Mouse (Mus musculus) limb, embryonic 12.5 days (tissue): ENCODE data around the gene Sh3bp5. TPM values are rescaled to one million over a fixed set of nuclear protein-coding genes. Genes with fewer than 3 reads are reported as not detected.

Source experiments
- ATAC-seq: fragments of 200-750 bp; cut with Nextera tagmentation; 2 replicates; pipeline ENCODE4 v1.8.0; 2017; ENCODE audit warnings: low read depth, moderate TSS enrichment; ENCODE audit not compliant: insufficient number of reproducible peaks, insufficient read depth, low FRiP score, low TSS enrichment
- H3K27ac ChIP-seq: fragments of 300-500 bp; sonication (generic); 2 replicates; pipeline ENCODE4 v1.5.1; 2016; ENCODE audit warnings: mild to moderate bottlenecking, moderate library complexity
- H3K27me3 ChIP-seq: fragments of 300-500 bp; sonication (generic); 2 replicates; pipeline ENCODE4 v1.6.1; 2016; ENCODE audit warnings: mild to moderate bottlenecking, moderate library complexity
- H3K36me3 ChIP-seq: fragments of 300-500 bp; sonication (generic); 2 replicates; pipeline ENCODE4 v1.6.1; 2016; ENCODE audit warnings: mild to moderate bottlenecking, moderate library complexity
- H3K4me1 ChIP-seq: fragments of 300-500 bp; sonication (generic); replicated peaks from 2 replicates; pipeline ENCODE4 v1.6.1; 2016
- H3K4me2 ChIP-seq: fragments of 300-500 bp; sonication (generic); 2 replicates; pipeline ENCODE4 v1.6.1; 2016; ENCODE audit warnings: mild to moderate bottlenecking, moderate library complexity
- H3K4me3 ChIP-seq: fragments of 300-500 bp; sonication (generic); replicated peaks from 2 replicates; pipeline ENCODE4 v1.5.1; 2016; ENCODE audit warnings: mild to moderate bottlenecking
- H3K9ac ChIP-seq: fragments of 300-500 bp; sonication (generic); replicated peaks from 2 replicates; pipeline ENCODE4 v1.6.1; 2016; ENCODE audit warnings: mild to moderate bottlenecking, moderate library complexity
- H3K9me3 ChIP-seq: fragments of 300-500 bp; sonication (generic); 2 replicates; pipeline ENCODE4 v1.6.1; 2016; ENCODE audit warnings: mild to moderate bottlenecking, moderate library complexity
- WGBS: fragments of 180-500 bp; shearing (Covaris S2); methylation state at CpG from one replicate; pipeline ENCODE4 v1.1.7; 2016; 5-methylcytosine and 5-hydroxymethylcytosine counted together
- polyA plus RNA-seq: library from polyadenylated mRNA; unstranded; fragments of >200 nt; fragmentation: Nextera tagmentation; extraction: Ambion mirVana; gene quantifications from 2 replicates; pipeline ENCODE4 v1.2.1, GENCODE M21; 2016

The Sh3bp5 gene
- polyA plus RNA-seq, 1 experiment from 2014 or later, result 41.9 TPM

DNA sequence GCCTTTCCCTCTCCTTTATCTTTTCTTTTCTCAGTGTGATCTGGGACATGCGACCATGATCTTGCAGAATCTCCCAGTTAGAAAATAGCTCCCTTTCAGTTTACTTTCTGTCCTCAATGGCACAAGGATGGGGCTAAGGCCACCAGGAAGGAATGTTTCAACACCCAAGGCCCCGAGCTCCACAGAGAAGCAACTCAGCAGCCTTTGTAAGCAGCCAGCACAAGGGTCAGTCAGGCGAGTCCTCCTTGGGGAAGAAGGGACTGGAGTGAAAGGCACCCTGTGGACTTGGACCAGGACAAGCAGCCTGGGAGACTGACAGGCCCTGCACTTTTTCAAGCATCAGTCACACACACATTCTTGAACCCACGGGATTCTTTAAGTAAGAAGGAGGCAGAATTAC lies 16.6 kb downstream of the Sh3bp5 start:
- H3K4me2 ChIP-seq, result no peak overlapping the region
- ATAC-seq, result no peak
- peaks cover 28% of the 10 kb centered on the region for H3K36me3 ChIP-seq
- no peaks in the 10 kb centered on the region for H3K9me3 ChIP-seq
- no peak overlapping the region for H3K9ac ChIP-seq
- peaks cover 37% of the 10 kb centered on the region for H3K4me1 ChIP-seq
- H3K27ac ChIP-seq, result no peak overlapping the region
- no peak overlapping the region for H3K4me3 ChIP-seq
- 65% methylated on average over 4 of the region's 4 CpGs for WGBS
- H3K27me3 ChIP-seq, result no peaks in the 10 kb centered on the region

DNA sequence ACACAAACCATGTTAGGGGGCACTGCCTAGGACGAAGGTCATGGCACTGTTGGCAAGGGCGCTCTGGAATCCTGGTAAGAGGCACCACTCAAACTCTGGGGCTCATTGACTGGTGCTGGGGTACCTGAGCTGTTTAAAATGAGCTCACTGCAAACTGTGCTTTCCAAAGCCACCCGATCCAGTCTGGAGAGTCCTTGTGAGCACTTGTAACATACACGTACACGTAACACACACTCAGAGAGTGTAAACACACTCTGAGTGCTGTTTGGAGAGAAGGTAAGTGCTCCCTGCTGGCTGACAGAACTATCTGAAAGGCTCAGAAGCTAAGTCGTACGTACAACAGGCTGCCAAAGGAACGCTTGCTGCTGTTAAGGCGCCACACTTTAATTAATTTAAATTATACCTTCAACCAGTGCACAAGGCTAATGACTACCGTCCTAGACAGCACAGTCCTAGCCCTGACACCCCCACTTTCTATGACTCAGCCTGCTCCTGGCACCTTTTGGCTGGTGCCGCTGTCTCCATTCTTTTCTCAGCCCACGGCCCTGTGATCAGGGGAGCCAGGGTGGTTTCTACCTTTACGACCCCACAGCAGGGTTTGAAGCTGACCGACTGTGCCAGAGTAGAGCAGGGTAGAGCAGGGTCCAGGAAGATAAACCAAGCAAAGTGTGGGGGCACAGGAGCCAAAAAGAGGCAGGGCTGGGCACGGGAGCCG lies 18.9 kb downstream of the Sh3bp5 start:
- H3K27ac ChIP-seq, result peak overlapping the region; percentile 31; the same call in 1 of the 2 replicates
- no peaks in the 10 kb centered on the region for H3K9me3 ChIP-seq
- H3K4me1 ChIP-seq, result peaks cover 49% of the 10 kb centered on the region
- no peaks in the 10 kb centered on the region for H3K27me3 ChIP-seq
- H3K36me3 ChIP-seq, result peaks cover 17% of the 10 kb centered on the region
- no peak for ATAC-seq
- H3K9ac ChIP-seq, result no peak overlapping the region
- no peak overlapping the region for H3K4me2 ChIP-seq
- no peak overlapping the region for H3K4me3 ChIP-seq
- WGBS, result 66% methylated on average over 16 of the region's 16 CpGs

DNA sequence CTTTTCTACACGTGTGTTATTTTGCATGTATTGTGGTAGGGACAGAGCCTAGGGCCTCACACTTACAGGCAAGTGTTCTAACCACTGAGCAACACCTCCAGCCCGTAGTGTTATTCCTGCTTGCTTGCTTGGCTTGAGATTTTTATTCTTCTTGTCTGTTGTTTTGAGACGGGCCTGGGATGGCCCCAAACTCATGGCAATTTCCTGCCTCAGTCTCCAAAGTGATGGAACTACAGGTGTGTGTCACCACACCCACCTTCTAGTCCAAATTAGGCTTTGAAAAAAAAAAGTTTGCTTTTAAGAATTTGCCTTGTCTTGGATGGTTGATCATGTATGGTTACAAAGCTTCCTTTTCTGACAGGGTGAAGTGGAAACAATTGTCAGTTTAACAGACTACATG lies 19.5 kb downstream of the Sh3bp5 start:
- Histone ChIP-seq H3K36me3 (peaks cover 11% of the 10 kb centered on the region), H3K9ac (no peak overlapping the region), H3K4me2 (no peak overlapping the region), H3K27ac (no peak overlapping the region), H3K4me3 (no peak overlapping the region), H3K9me3 (no peaks in the 10 kb centered on the region), H3K4me1 (peaks cover 50% of the 10 kb centered on the region), H3K27me3 (no peaks in the 10 kb centered on the region)
- no peak for ATAC-seq
- 84% methylated on average over 3 of the region's 3 CpGs for WGBS

DNA sequence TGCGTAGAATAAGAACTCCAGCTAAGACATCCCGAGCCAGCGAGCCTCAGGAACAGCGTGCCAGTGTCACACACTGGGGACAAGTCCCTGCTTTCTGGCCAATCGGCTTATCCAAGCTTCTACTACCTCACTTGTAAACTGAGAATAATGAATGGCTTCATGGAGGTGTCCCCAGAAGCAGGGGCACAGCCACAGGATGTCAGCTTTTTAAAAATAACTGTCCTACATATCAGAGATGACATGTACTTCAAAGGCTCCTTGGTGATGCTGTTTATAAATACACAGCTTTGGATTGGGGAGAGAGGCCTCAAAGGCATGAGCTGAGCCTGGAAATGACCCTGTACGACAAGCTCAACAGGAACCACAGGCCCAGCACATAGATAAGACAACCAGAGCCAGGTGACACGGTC lies 20.9 kb downstream of the Sh3bp5 start:
- Histone ChIP-seq H3K9ac (no peak overlapping the region), H3K4me2 (no peak overlapping the region), H3K27ac (no peak overlapping the region), H3K4me1 (peaks cover 45% of the 10 kb centered on the region), H3K4me3 (no peak overlapping the region), H3K27me3 (no peaks in the 10 kb centered on the region), H3K9me3 (no peaks in the 10 kb centered on the region), H3K36me3 (peaks cover 25% of the 10 kb centered on the region)
- 50% methylated on average over 7 of the region's 7 CpGs for WGBS
- ATAC-seq, result no peak

DNA sequence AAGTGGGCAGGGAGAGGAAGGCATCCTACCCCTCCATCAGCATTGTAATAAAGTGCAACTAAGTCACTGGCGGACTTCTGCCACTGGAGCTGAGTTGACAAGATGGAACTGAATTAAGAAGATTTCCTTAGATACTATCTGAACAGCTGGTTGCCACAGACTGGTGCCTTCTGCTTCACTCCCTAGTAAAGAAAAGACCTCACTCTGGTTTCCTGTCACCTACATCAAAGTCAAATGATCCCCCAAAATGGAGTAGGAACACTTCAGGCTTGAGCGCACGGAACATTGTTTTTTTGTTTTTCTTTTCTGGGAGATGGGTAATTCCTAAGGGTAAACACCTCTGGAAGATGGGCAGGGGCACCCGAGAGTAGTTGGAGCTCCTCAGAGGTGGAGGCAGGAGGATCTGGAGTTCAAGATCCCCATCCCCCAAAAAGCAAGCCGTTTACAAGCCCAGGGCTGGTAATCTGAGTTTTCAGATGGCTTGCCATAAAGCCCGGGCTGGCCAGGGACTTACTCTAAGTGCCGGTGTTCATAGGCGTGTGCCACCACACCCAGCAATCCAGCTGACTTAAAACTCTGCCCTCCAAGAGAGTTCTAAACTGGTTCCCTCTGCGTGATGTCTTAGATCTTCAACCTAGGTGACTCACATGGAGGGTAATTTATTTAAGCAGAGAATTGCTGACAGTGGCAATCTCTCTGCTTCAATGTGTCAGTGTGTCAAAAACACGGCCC lies 21.5 kb downstream of the Sh3bp5 start:
- Histone ChIP-seq H3K27ac (peak overlapping the region; percentile 41; the same call in 1 of the 2 replicates), H3K4me1 (peaks cover 45% of the 10 kb centered on the region), H3K4me2 (no peak overlapping the region), H3K27me3 (no peaks in the 10 kb centered on the region), H3K9ac (no peak overlapping the region), H3K9me3 (no peaks in the 10 kb centered on the region), H3K4me3 (no peak overlapping the region), H3K36me3 (peaks cover 30% of the 10 kb centered on the region)
- WGBS, result 46% methylated on average over 10 of the region's 10 CpGs
- ATAC-seq, result no peak

DNA sequence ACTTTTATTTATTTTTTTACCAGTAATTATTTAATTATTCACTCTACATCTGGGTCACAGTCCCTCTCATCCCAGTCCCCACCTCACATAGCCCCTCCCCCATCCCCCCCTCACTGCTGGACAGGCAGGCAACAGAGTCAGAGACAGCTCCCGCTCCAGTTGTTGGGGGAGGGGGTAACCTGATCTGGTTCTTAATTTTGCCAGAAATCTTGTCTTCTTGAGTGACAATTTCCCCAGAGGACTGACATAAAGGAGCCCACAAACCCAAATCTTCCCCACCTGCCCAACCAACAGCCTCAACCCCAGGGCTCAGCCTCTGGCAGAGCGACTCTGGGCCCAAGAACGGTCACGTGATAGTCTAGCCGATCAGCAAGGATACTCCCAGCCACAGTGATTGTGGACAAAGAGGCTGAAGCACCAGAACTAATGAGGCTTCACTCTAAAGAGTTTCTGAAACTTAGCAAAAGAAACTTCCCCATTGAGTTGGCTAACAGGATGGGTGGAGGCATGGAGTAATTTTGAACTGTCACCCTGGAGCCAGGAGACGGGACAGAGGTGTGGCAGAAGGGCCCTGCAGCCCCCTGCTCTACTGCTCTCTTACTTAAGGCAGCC lies 22.3 kb downstream of the Sh3bp5 start:
- H3K4me3 ChIP-seq, result no peak overlapping the region
- peaks cover 43% of the 10 kb centered on the region for H3K4me1 ChIP-seq
- ATAC-seq, result no peak
- H3K27me3 ChIP-seq, result no peaks in the 10 kb centered on the region
- H3K36me3 ChIP-seq, result peaks cover 36% of the 10 kb centered on the region
- H3K27ac ChIP-seq, result 0 out of 2 replicates have a peak overlapping the region, but pooled peaks have one; percentile 5
- 68% methylated on average over 6 of the region's 6 CpGs for WGBS
- no peaks in the 10 kb centered on the region for H3K9me3 ChIP-seq
- no peak overlapping the region for H3K9ac ChIP-seq
- no peak overlapping the region for H3K4me2 ChIP-seq

DNA sequence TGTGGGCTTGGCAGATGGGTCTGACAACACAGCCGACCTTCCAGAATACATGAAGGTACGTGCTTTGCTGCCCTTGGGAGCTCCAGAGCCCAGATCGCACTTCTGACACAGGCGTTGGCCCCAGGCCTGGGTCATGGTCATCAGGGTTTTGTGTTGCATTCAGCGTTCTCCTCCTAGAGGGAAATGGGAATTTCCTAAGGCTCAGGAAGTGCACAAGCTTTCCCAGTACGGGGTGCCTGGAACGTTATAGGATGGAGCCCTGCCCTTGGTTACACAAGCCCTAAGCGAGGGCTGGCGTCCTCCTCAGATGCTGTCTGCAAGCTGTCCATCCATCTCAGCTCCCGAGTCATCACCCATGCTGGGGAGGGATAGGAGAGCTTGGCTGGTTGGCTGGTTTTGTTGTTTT lies 23.2 kb downstream of the Sh3bp5 start:
- Histone ChIP-seq H3K4me3 (no peak overlapping the region), H3K9ac (no peak overlapping the region), H3K4me1 (peaks cover 36% of the 10 kb centered on the region), H3K9me3 (no peaks in the 10 kb centered on the region), H3K27ac (no peak overlapping the region), H3K4me2 (no peak overlapping the region), H3K36me3 (peaks cover 37% of the 10 kb centered on the region), H3K27me3 (no peaks in the 10 kb centered on the region)
- 82% methylated on average over 10 of the region's 10 CpGs for WGBS
- no peak for ATAC-seq

DNA sequence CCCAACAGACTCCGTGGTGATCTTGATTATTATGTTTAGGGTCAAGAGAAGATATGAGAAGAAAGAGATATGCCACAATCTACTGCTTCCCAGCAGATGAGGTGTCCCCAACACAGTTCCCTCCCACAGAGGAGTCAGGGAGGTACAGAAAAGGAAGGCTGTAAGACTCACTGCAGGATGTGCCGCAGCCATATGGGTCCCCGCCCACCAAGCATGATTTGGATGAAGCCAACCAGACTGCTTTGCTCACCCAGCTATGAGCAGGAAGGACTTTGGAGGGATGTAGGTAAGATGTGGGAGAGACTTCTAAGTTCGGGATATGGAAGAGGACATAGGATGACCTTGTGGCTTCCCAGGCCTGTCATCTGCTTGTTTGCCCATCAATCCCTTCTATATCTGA lies 25.1 kb downstream of the Sh3bp5 start:
- Histone ChIP-seq H3K4me3 (no peak overlapping the region), H3K9ac (no peak overlapping the region), H3K9me3 (no peaks in the 10 kb centered on the region), H3K4me1 (peaks cover 30% of the 10 kb centered on the region), H3K36me3 (peaks cover 52% of the 10 kb centered on the region), H3K4me2 (no peak overlapping the region), H3K27me3 (no peaks in the 10 kb centered on the region), H3K27ac (no peak overlapping the region)
- 87% methylated on average over 4 of the region's 4 CpGs for WGBS
- no peak for ATAC-seq

DNA sequence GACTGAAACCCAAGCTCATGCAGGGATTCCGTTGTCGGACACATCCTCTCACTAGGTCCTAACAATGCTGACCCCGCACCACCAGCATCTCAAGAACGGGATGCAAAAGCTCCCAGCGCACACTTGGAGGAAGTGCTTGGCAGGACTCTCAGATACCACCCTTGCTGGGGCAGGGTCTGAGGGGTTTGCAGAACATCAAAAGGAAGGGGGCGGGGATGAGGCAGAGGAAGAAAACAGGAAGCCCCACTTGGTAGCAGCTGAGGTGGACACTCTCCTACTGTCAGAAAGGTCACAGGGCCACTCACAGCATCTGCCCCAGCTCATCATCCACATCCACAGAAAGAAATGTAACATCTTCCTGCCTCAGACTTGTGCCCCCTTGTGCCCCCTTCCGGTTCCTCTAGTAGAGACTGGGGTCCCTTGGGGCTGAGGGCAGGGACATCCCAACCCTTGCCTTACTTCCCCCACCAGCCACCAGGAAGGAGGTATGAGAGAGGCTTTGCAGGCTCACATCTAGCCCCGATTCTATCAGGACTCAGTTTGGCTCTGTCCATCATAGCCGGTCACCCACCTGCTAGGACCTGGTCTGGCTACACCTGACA lies 25.7 kb downstream of the Sh3bp5 start:
- peaks cover 57% of the 10 kb centered on the region for H3K36me3 ChIP-seq
- WGBS, result 80% methylated on average over 9 of the region's 9 CpGs
- H3K27ac ChIP-seq, result no peak overlapping the region
- no peak for ATAC-seq
- no peak overlapping the region for H3K9ac ChIP-seq
- no peak overlapping the region for H3K4me3 ChIP-seq
- peaks cover 26% of the 10 kb centered on the region for H3K4me1 ChIP-seq
- H3K9me3 ChIP-seq, result no peaks in the 10 kb centered on the region
- no peak overlapping the region for H3K4me2 ChIP-seq
- H3K27me3 ChIP-seq, result no peaks in the 10 kb centered on the region

DNA sequence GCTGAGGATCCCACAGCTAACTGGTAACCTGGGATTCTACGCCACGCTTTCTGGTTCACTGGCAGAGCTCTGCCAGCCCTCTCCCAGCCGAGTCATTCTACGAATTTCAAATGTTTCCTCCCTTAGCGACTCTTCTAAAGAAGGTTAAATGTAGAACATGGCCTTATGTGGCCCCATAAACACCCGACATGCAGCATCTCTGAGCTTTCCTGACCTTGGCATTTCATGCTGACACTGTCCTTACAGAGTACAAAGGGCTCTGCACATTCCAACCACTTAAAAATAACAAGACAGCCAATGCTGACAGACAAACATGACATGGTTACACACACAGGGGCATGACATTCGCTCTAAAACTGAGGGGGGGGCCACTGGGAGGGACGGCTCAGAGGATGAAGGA lies 27.2 kb downstream of the Sh3bp5 start:
- Histone ChIP-seq H3K4me1 (peaks cover 20% of the 10 kb centered on the region), H3K9me3 (no peaks in the 10 kb centered on the region), H3K4me2 (no peak overlapping the region), H3K36me3 (peaks cover 64% of the 10 kb centered on the region), H3K9ac (no peak overlapping the region), H3K27ac (no peak overlapping the region), H3K27me3 (no peaks in the 10 kb centered on the region), H3K4me3 (no peak overlapping the region)
- 66% methylated on average over 8 of the region's 8 CpGs for WGBS
- ATAC-seq, result no peak

DNA sequence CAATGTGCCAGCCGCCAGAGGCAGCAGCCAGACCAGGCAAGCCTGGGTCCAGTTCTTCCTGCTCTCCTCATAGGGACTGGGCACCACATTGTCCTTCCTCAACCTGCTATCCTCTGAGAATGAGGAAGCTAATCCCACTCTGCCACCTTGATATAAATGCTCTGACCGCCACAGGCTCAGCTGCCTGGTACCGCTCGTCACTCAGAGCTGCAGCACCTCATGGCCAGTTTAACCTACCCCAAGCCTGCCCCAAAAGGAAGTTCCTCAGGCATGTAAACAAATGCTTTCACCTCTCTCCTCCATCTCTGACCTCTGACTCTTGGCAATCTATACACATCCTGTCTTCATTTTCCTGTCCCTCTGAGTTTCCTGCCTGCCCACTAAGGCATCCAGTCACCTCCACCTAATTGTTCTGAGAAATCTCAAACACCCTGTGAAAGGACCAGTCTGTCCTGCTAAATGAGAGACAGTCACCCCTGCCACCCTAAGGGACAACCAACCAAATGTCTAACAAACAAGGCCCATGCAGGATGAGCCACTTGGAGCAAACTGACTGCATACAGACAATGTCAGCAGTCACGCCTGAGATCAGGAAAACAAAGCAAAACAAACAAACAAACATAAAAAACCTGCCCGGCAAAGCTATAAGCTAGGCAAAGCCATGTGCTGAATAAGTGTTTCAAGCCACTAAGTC lies 27.8 kb downstream of the Sh3bp5 start:
- Histone ChIP-seq H3K9me3 (no peaks in the 10 kb centered on the region), H3K4me1 (peaks cover 22% of the 10 kb centered on the region), H3K9ac (no peak overlapping the region), H3K4me2 (no peak overlapping the region), H3K36me3 (peaks cover 70% of the 10 kb centered on the region), H3K27me3 (no peaks in the 10 kb centered on the region), H3K27ac (0 out of 2 replicates have a peak overlapping the region, but pooled peaks have one; percentile 4), H3K4me3 (no peak overlapping the region)
- no peak for ATAC-seq
- WGBS, result 65% methylated on average over 6 of the region's 6 CpGs
